Mouse (Mus musculus) embryonic fibroblast, embryonic 13.5 days (primary cell): Measurements from ENCODE around the gene Mef2b.

ENCODE experiments used
- CTCF ChIP-seq: IDR thresholded peaks from 2 replicates; pipeline ENCODE4 v1.5.1; 2011; ENCODE audit warnings: mild to moderate bottlenecking, control low read depth, low read length, moderate library complexity, borderline replicate concordance; ENCODE audit not compliant: insufficient read depth
- POLR2A ChIP-seq: IDR thresholded peaks from 2 replicates; pipeline ENCODE4 v1.6.1; 2011; ENCODE audit warnings: low read depth, mild to moderate bottlenecking, control low read depth, low read length, moderate library complexity

DNA sequence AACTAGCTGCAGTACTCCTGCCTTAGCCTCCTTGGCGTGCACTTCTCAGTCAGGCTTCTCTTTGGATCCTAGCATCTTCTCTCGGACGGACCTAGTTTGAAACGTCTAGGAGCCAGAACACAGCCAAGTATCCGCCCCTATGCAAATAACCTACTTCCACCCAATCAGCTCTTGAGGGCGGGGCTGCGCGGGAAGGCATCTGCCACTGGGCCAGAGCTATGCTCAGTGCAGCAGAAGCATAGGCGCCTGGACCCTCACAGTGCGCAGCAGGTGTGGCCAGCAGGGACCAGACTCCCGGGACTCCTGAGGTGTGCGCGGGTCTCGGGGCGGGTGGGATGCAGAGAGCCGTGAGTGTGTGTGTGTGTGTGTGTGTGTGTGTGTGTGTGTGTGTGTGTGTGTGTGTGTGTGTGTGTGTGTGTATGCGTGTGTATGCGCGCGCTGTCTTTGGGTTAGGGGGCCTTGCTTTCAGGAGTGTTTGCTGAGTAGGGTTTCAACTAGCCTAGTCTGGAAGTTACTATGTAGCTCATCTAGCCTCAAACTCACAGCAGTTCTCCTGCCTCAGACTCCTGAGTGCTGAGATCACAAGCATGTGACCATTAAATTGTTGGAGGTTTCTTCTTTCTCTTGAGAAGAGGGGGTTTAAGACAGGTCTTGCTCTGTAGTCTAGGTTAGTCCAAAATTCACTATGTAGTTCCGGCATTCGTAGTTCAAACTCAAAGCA lies 13.2 kb downstream of the Mef2b start:
- no peak for TF ChIP-seq CTCF
- no peak; the same call in 1 of the 2 replicates for TF ChIP-seq POLR2A
